Mouse (Mus musculus) E14TG2a.4 (cell line): ENCODE results near the gene Gli3.

ENCODE experiments used
- CTCF ChIP-seq: conservative IDR thresholded peaks from 2 replicates; pipeline ENCODE4 v1.5.1; 2014; ENCODE audit warnings: low read length
- NANOG ChIP-seq: IDR thresholded peaks from 2 replicates; pipeline ENCODE4 v1.6.1; 2014; ENCODE audit warnings: borderline replicate concordance, low read length, mixed read lengths
- POU5F1 ChIP-seq: IDR thresholded peaks from 2 replicates; pipeline ENCODE4 v1.6.1; 2014; ENCODE audit warnings: low read length, borderline replicate concordance

DNA sequence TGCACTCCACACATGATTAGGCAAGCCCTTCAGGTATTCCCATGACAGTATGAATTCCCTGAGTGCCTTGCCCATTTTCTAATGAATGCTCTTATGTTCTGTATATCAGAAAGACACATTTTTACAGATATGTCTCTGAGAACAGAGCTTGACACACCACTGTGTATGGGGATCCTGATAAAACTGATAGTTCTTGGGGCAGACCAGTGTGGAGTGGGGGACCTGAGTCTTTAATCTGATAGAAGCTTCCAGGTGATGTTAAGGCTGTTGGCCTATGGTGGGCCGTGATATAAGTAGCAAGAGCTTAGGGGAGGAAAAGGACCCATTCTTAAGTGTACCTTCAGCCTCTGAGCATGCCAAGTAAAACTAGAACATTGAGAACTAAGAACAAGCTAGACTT, 178.5 kb downstream of the Gli3 start:
- no peak for TF ChIP-seq CTCF
- TF ChIP-seq POU5F1: no peak
- TF ChIP-seq NANOG: no peak
